Mouse (Mus musculus) cerebellum, postnatal 4 days (tissue): ENCODE results near the gene Pdpn.

Experiments used
- DNase-seq, 2 experiments: peaks; one replicate each; pipeline ENCODE4 v3.0.0; 2022; ENCODE audit warnings: low spot score in 2 of 2, mixed read lengths in 1 of 2

Gene Pdpn

GRCm38 (mm10) chr4:143239615-143240201 lies 59.7 kb downstream of the Pdpn start:
- no peak for DNase-seq

- no peak for DNase-seq
Observed at GRCm38 (mm10) chr4:143239117-143239516, 60.2 kb downstream of the Pdpn start.

DNA sequence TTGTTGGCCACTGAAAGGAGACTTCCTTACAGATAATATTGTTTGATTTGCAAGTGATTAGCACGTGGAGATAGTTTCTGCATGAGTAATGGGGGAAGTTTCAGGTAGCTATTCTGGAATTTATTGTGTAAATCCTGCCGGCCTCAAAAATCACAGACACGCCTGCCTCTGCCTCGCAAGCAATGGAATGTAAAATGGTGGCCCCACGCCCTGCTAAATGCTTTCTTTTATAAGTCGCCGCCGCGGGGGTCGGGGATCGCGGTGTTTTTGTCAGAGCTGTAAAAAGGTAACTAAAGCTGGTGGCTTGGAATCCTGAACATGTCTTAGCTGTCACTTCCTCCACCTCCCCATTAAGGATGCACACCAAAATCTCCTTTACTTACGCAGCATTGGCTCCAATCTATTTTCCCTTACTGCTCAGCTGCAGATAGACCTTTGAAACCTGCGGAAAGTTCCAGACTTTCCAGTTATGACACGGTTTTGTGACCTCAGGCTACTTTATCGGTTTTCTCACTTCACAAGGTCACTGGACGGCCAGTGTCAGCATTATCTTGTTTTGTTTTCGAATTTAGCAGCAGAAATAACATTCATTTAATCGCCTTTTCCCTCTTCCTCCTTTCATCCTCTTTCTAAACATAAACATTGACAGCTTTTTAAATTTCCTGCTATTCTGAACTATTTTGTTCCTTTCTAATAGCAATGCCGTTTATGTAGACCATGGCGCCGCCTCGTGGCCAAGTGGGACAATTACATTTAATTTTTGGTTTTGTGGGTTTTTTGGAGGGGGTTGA lies 60.9 kb downstream of the Pdpn start:
- peak; percentile 38 to 57 for DNase-seq

DNA sequence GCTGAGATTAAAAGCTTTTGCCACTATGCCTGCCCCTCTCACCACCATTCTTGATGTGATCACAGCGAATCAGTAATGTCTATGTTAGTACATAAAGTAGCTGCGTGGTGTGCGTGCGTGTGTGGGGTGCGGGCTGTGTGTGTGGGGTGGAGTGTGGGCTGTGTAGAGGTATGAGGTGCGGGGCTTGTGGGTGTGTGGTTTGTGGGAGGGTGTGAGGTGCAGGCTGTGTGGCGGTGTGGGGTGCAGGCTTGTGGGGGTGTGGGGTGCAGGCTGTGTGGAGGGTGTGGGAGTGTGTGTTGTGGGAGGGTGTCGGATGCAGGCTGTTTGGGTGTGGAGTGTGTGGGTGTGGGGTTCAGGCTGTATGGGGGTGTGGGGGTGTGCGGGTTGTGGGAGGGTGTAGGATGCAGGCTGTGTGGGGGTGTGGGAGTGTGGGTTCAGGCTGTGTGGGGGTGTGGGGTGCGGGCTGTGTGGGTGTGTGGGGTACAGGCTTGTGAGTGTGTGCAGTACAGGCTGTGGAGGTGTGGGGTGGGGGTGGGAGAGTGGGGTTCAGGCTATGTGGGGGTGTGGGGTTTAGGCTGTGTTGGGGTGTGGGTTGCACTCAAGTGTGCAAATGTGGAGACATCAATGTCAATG lies 67.5 kb downstream of the Pdpn start:
- no peak for DNase-seq

- no peak for DNase-seq
Observed at GRCm38 (mm10) chr4:143231110-143231509, 68.3 kb downstream of the Pdpn start.

DNA sequence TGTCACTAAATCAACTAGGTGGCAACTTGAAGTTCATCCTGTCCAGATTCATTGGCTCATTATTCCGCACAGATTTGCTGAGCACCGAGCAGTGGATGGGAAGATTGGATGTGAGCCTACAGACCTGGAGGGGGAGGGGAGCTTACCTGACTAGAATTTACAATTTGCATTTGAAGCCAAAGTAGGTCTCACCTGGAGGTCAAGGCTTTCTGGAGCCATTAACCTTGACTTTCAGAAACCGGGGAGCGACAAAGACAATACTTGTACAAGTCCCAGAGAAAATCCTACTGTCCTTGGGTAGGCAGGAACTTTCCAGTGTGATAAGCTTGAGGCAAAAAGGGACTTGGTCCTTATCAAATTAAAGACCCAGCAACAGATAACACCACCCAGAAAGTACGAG lies 71.4 kb downstream of the Pdpn start:
- DNase-seq: no peak

GRCm38 (mm10) chr4:143225886-143226285 lies 73.5 kb downstream of the Pdpn start:
- no peak for DNase-seq

GRCm38 (mm10) chr4:143219316-143219751 lies 80.0 kb downstream of the Pdpn start:
- DNase-seq: no peak

DNA sequence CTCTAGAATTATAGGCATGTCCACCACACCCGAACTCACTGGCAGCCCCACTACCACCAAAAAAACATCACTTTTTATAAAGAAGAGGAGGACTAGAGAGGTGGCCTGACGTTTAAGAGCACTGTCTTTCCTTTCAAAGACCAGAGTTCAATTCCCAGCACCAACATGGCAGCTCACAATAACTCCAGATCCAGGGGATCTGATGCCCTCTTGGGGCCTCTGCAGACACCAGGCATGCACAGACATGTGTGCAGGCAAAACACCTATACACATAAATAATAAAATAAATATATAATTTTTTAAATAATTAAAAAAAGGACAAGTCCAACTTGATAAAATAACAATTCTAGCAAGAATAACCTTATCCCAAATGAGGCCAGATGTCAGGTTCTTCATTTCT lies 80.5 kb downstream of the Pdpn start:
- no peak for DNase-seq
